In genomic region chr19:8747368-8747767, GRCm38 (mm10) we compare ENCODE assay signal across 16 mouse cellular contexts. TPM values are rescaled to one million over a fixed set of nuclear protein-coding genes. Genes with fewer than 3 reads are reported as not detected.
DNase-seq lines count a peak whose midpoint lies in the region; ATAC-seq and TF ChIP-seq lines count a peak whose summit lies in the region.
"Had no signal": no experiment of that assay in that cellular context is flagged by ENCODE, and none has a peak within 500 bp of the region (broad histone marks: within the 10 kb centered on the region; RNA-seq: fewer than 3 reads in every experiment).

No protein-coding gene starts in this region.

- H3K4me1 ChIP-seq in kidney, postnatal 0 days (replicated peaks; ENCODE audit: insufficient read depth, low read length): 0 out of 2 replicates have a peak, but pooled peaks cover 5% of the 10 kb centered on the region

- no peak overlapping the region for H3K4me3 ChIP-seq in kidney, postnatal 0 days (replicated peaks; ENCODE audit: low read depth, low read length)
- H3K4me3 ChIP-seq: forebrain, embryonic 12.5 days; lung, embryonic 15.5 days had no signal

- no peaks in the 10 kb centered on the region for H3K27me3 ChIP-seq in kidney, postnatal 0 days (ENCODE audit: insufficient read depth, low read length)
- H3K27me3 ChIP-seq: forebrain, embryonic 12.5 days; lung, embryonic 15.5 days had no signal

- H3K9me3 ChIP-seq in kidney, postnatal 0 days (replicated peaks; ENCODE audit: low read length): no peaks in the 10 kb centered on the region
- H3K9me3 ChIP-seq: forebrain, embryonic 12.5 days; lung, embryonic 15.5 days had no signal

- no peak overlapping the region for H3K9ac ChIP-seq in kidney, postnatal 0 days (ENCODE audit: low read depth, low read length)
- H3K9ac ChIP-seq: forebrain, embryonic 12.5 days; lung, embryonic 15.5 days had no signal

- TF ChIP-seq CTCF in kidney, postnatal 0 days (IDR thresholded peaks at IDR 0.05; ENCODE audit: low read depth): peak; percentile 63

- ATAC-seq in kidney, postnatal 0 days (replicated peaks; ENCODE audit: low FRiP score, low read depth): no peak
- ATAC-seq: midbrain, embryonic 16.5 days had no signal

- 75% methylated on average over 2 of the region's 2 CpGs for WGBS in kidney, postnatal 0 days

- no peak overlapping the region for H3K27ac ChIP-seq in kidney, postnatal 0 days
- H3K27ac ChIP-seq: forebrain, embryonic 12.5 days; lung, embryonic 15.5 days had no signal

- no peak overlapping the region for H3K4me2 ChIP-seq in kidney, postnatal 0 days (ENCODE audit: low read length)
- H3K4me2 ChIP-seq: forebrain, embryonic 12.5 days; lung, embryonic 15.5 days had no signal

- peak; percentile 51 for DNase-seq in kidney, postnatal 0 days (ENCODE audit: low spot score)
- no peak for DNase-seq in kidney, adult 9 months
- DNase-seq in CD4-positive helper T cell, adult 2 months (ENCODE audit: low read depth, low spot score): peak; percentile 46
- DNase-seq in ES-CJ7 (ENCODE audit: low read depth, low spot score): peak; percentile 61
- DNase-seq in induced T-regulatory cell, adult 2 months (ENCODE audit: low read depth): peak; percentile 56
- DNase-seq in neural tube, embryonic 10.5 days (ENCODE audit: extremely low spot score, low spot score): no peak
- no peak for DNase-seq in adrenal gland, postnatal 10 days
- DNase-seq: adrenal gland, postnatal 25 days; cerebellum, adult 18-20 months; gastrocnemius, postnatal 25 days; heart, postnatal 14 days; layer of hippocampus, adult 9-11 months; right cerebral cortex, postnatal 4 days had no signal

- peaks cover 54% of the 10 kb centered on the region for H3K36me3 ChIP-seq in kidney, postnatal 0 days (ENCODE audit: insufficient read depth, low read length)

RNA-seq across cellular contexts. Expression of gene Stx5a, which starts 6.2 kb away (rescaled TPM):
- 105 and 115 TPM in 2 replicates for polyA plus RNA-seq in kidney, postnatal 0 days (2015; fragmentation: Nextera tagmentation; extraction: Ambion mirVana)
- 10 to 100 TPM; 73.8 to 75.8 TPM for total RNA-seq in adrenal gland, postnatal 10 days (2021)

RNA-seq across cellular contexts. Expression of gene 1700092M07Rik, which starts 6.8 kb away (rescaled TPM):
- polyA plus RNA-seq in kidney, postnatal 0 days (2015; fragmentation: Nextera tagmentation; extraction: Ambion mirVana): 0.75 and 1.1 TPM in 2 replicates
- 1 to 10 TPM; 1.3 to 3.1 TPM for total RNA-seq in adrenal gland, postnatal 10 days (2021)
- total RNA-seq: gastrocnemius, postnatal 25 days had no signal

RNA-seq across cellular contexts. Expression of gene Nxf1, which starts 9.5 kb away (rescaled TPM):
- polyA plus RNA-seq in kidney, postnatal 0 days (2015; fragmentation: Nextera tagmentation; extraction: Ambion mirVana): 114 and 123 TPM in 2 replicates
- 100 to 1,000 TPM in 1 of 2 experiments, 10 to 100 TPM in 1; 88.6 to 107 TPM for total RNA-seq in adrenal gland, postnatal 10 days (2021)

RNA-seq across cellular contexts. Expression of gene Wdr74, which starts 11.7 kb away (rescaled TPM):
- 71.3 and 77.7 TPM in 2 replicates for polyA plus RNA-seq in kidney, postnatal 0 days (2015; fragmentation: Nextera tagmentation; extraction: Ambion mirVana)
- 10 to 100 TPM; 51.1 to 58.8 TPM for total RNA-seq in adrenal gland, postnatal 10 days (2021)

RNA-seq across cellular contexts. Expression of gene Tmem223, which starts 23.4 kb away (rescaled TPM):
- polyA plus RNA-seq in kidney, postnatal 0 days (2015; fragmentation: Nextera tagmentation; extraction: Ambion mirVana): 248 and 286 TPM in 2 replicates
- total RNA-seq in adrenal gland, postnatal 10 days (2021): 100 to 1,000 TPM; 101 to 127 TPM

Comparison
In these comparisons a context has a peak if more than half of its experiments do, and no peak if none do; other contexts are left out.
1. DNase-seq: peak in kidney, postnatal 0 days (single experiment), CD4-positive helper T cell, adult 2 months (single experiment), ES-CJ7 (single experiment) and induced T-regulatory cell, adult 2 months (single experiment); none in kidney, adult 9 months (single experiment), neural tube, embryonic 10.5 days (single experiment) and adrenal gland, postnatal 10 days (single experiment).